ENCODE assay signal across 27 mouse cellular contexts in genomic region chr19:48679896-48680295, GRCm38 (mm10).
A peak's percentile ranks its signal among the peaks of the same experiment; 100 is the strongest.
DNase-seq lines count a peak whose midpoint lies in the region; ATAC-seq and TF ChIP-seq lines count a peak whose summit lies in the region.
"Had no signal": no experiment of that assay in that cellular context is flagged by ENCODE, and none has a peak within 500 bp of the region (broad histone marks: within the 10 kb centered on the region; RNA-seq: fewer than 3 reads in every experiment).

No protein-coding gene starts in this region.

- H3K4me3 ChIP-seq in midbrain, postnatal 0 days (ENCODE audit: low read depth, low read length) = no peak overlapping the region
- H3K4me3 ChIP-seq in midbrain, embryonic 10.5 days = no peak overlapping the region
- H3K4me3 ChIP-seq: forebrain, embryonic 10.5 days; forebrain, embryonic 13.5 days; heart, adult 2 months; heart, embryonic 10.5 days; heart, embryonic 13.5 days; hindbrain, embryonic 12.5 days; hindbrain, embryonic 15.5 days; intestine, embryonic 15.5 days had no signal

- H3K27me3 ChIP-seq in midbrain, postnatal 0 days (ENCODE audit: insufficient read depth, low read length) = no peaks in the 10 kb centered on the region
- no peaks in the 10 kb centered on the region for H3K27me3 ChIP-seq in midbrain, embryonic 10.5 days (ENCODE audit: low read depth, poor library complexity, severe bottlenecking)
- H3K27me3 ChIP-seq: CH12.LX; forebrain, embryonic 13.5 days; heart, embryonic 13.5 days; hindbrain, embryonic 12.5 days; hindbrain, embryonic 15.5 days; intestine, embryonic 15.5 days; Patski had no signal

- no peak overlapping the region for H3K4me2 ChIP-seq in midbrain, postnatal 0 days (ENCODE audit: low read depth, low read length, poor library complexity, severe bottlenecking)
- H3K4me2 ChIP-seq: forebrain, embryonic 13.5 days; heart, embryonic 13.5 days; hindbrain, embryonic 12.5 days; hindbrain, embryonic 15.5 days; intestine, embryonic 15.5 days had no signal

- peak; percentile 3 to 8 for DNase-seq in cerebellum, adult 18-20 months
- DNase-seq in cerebellum, postnatal 4 days (ENCODE audit: low spot score in 2 of 2) = no peak
- DNase-seq in cerebellum, postnatal 10 days = peak; percentile 61 to 63
- DNase-seq in cerebellum, adult 8-10 months = no peak
- peak; percentile 4 for DNase-seq in midbrain, postnatal 0 days (ENCODE audit: low spot score)
- no peak for DNase-seq in midbrain, embryonic 10.5 days (ENCODE audit: low spot score)
- DNase-seq in layer of hippocampus, adult 18-20 months (ENCODE audit: low spot score in 2 of 2) = no peak
- DNase-seq: adrenal gland, postnatal 10 days; adrenal gland, postnatal 36 days; B cell, adult 2 months; gastrocnemius, postnatal 10 days; gastrocnemius, postnatal 36 days; heart, adult 2 months; heart, postnatal 14 days; heart, postnatal 4 days; kidney, adult 11 months had no signal

- no peak overlapping the region for H3K27ac ChIP-seq in midbrain, postnatal 0 days (ENCODE audit: low read depth, low read length)
- H3K27ac ChIP-seq in midbrain, embryonic 10.5 days (replicated peaks) = no peak overlapping the region
- H3K27ac ChIP-seq: forebrain, embryonic 10.5 days; forebrain, embryonic 13.5 days; heart, adult 2 months; heart, embryonic 10.5 days; heart, embryonic 13.5 days; hindbrain, embryonic 12.5 days; hindbrain, embryonic 15.5 days; intestine, embryonic 15.5 days had no signal

- no peak overlapping the region for H3K9ac ChIP-seq in midbrain, postnatal 0 days (replicated peaks; ENCODE audit: low read length, poor library complexity, severe bottlenecking)
- H3K9ac ChIP-seq: forebrain, embryonic 13.5 days; heart, embryonic 13.5 days; hindbrain, embryonic 12.5 days; hindbrain, embryonic 15.5 days; intestine, embryonic 15.5 days had no signal

- no peaks in the 10 kb centered on the region for H3K4me1 ChIP-seq in midbrain, postnatal 0 days (ENCODE audit: insufficient read depth, low read length)
- no peaks in the 10 kb centered on the region for H3K4me1 ChIP-seq in midbrain, embryonic 10.5 days
- H3K4me1 ChIP-seq: forebrain, embryonic 10.5 days; heart, embryonic 10.5 days; hindbrain, embryonic 15.5 days; intestine, embryonic 15.5 days had no signal

- H3K36me3 ChIP-seq in midbrain, postnatal 0 days (ENCODE audit: insufficient read depth, low read length) = no peaks in the 10 kb centered on the region
- H3K36me3 ChIP-seq in midbrain, embryonic 10.5 days = no peaks in the 10 kb centered on the region
- H3K36me3 ChIP-seq: forebrain, embryonic 10.5 days; G1E; heart, embryonic 10.5 days; heart, embryonic 13.5 days; hindbrain, embryonic 12.5 days; hindbrain, embryonic 15.5 days; intestine, embryonic 15.5 days had no signal

- TF ChIP-seq CTCF in midbrain, postnatal 0 days (IDR thresholded peaks at IDR 0.05) = no peak

- 96% methylated on average over 1 of the region's 1 CpGs for WGBS in midbrain, postnatal 0 days
- 89% methylated on average over 1 of the region's 1 CpGs for WGBS in midbrain, embryonic 10.5 days

- H3K9me3 ChIP-seq in midbrain, postnatal 0 days (ENCODE audit: low read length) = no peaks in the 10 kb centered on the region
- no peaks in the 10 kb centered on the region for H3K9me3 ChIP-seq in midbrain, embryonic 10.5 days (replicated peaks)
- H3K9me3 ChIP-seq: forebrain, embryonic 10.5 days; heart, embryonic 10.5 days; heart, embryonic 13.5 days; hindbrain, embryonic 12.5 days; hindbrain, embryonic 15.5 days; intestine, embryonic 15.5 days had no signal

- no peak for ATAC-seq in midbrain, postnatal 0 days (ENCODE audit: low FRiP score)
- ATAC-seq: forebrain, embryonic 13.5 days; forebrain, embryonic 16.5 days; intestine, embryonic 15.5 days; Patski had no signal

Comparison
In these comparisons a context has a peak if more than half of its experiments do, and no peak if none do; other contexts are left out.
1. DNase-seq: peak in cerebellum, adult 18-20 months (2 of 2), cerebellum, postnatal 10 days (2 of 2) and midbrain, postnatal 0 days (single experiment); none in cerebellum, postnatal 4 days (0 of 2), cerebellum, adult 8-10 months (single experiment), midbrain, embryonic 10.5 days (single experiment) and layer of hippocampus, adult 18-20 months (0 of 2).